ENCODE assay signal across 13 mouse cellular contexts in the genomic region with DNA sequence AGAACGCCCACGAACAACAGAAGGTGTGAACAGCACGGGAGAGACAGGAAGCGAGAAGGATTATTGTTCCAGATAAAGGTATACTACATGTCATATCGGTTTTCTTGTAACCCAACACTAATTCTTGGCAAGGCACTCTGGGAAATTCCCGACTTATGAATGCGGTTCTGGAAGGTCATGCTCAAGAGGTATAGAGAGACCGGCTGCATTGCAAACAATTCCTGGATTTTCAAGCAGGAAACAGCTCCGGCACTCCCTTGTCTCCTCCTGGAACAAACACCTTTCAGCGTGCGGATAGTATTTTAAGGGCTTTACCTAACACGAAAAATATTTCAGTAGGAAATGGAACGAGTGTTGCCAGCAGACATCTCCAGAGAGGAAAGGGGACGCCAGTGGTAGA.
DNase-seq lines count a peak whose midpoint lies in the region; ATAC-seq and TF ChIP-seq lines count a peak whose summit lies in the region.
"Had no signal": no experiment of that assay in that cellular context is flagged by ENCODE, and none has a peak within 500 bp of the region (broad histone marks: within the 10 kb centered on the region; RNA-seq: fewer than 3 reads in every experiment).

No protein-coding gene starts in this region.

- no peak overlapping the region for H3K4me2 ChIP-seq in limb, embryonic 12.5 days
- H3K4me2 ChIP-seq in heart, postnatal 0 days (ENCODE audit: low read depth, low read length) = peak overlapping the region; percentile 40
- H3K4me2 ChIP-seq: embryonic facial prominence, embryonic 12.5 days had no signal

- no peak overlapping the region for H3K9ac ChIP-seq in limb, embryonic 12.5 days (replicated peaks)
- no peak overlapping the region for H3K9ac ChIP-seq in heart, postnatal 0 days (replicated peaks; ENCODE audit: low read depth, low read length)
- H3K9ac ChIP-seq: embryonic facial prominence, embryonic 12.5 days had no signal

- 0 out of 2 replicates have a peak overlapping the region, but pooled peaks have one; percentile 9 for H3K27ac ChIP-seq in limb, embryonic 12.5 days
- no peak overlapping the region; the same call in 1 of the 2 replicates for H3K27ac ChIP-seq in limb, embryonic 10.5 days
- peak overlapping the region; percentile 72 for H3K27ac ChIP-seq in heart, postnatal 0 days (ENCODE audit: low read depth)

- H3K4me3 ChIP-seq in limb, embryonic 12.5 days (replicated peaks) = no peak overlapping the region
- no peak overlapping the region for H3K4me3 ChIP-seq in limb, embryonic 10.5 days
- no peak overlapping the region for H3K4me3 ChIP-seq in heart, postnatal 0 days (ENCODE audit: low read depth, low read length)
- H3K4me3 ChIP-seq: embryonic facial prominence, embryonic 12.5 days had no signal

- no peak for ATAC-seq in limb, embryonic 12.5 days (ENCODE audit: insufficient number of reproducible peaks, insufficient read depth, low FRiP score, low TSS enrichment, low read depth)
- ATAC-seq in heart, postnatal 0 days (ENCODE audit: insufficient read depth, low read depth) = peak; percentile 78
- ATAC-seq: CD4-positive, CD25-positive, alpha-beta regulatory T cell, adult 4 months; forebrain, embryonic 16.5 days; Patski had no signal

- DNase-seq in limb, embryonic 10.5 days (ENCODE audit: low spot score) = no peak
- peak; percentile 79 for DNase-seq in heart, postnatal 0 days (ENCODE audit: low spot score)
- peak; percentile 26 to 56 for DNase-seq in lung, adult 18-20 months
- DNase-seq in thymus, postnatal 14 days = no peak
- no peak for DNase-seq in adrenal gland, postnatal 4 days (ENCODE audit: low spot score in 2 of 2)
- no peak for DNase-seq in frontal cortex, adult 2 months (ENCODE audit: extremely low spot score in 1 of 2, low spot score in 1 of 2)
- DNase-seq: adrenal gland, postnatal 10 days; left cerebral cortex, postnatal 4 days had no signal

- TF ChIP-seq EP300 in heart, postnatal 0 days (IDR thresholded peaks at IDR 0.05; ENCODE audit: low read depth) = peak; percentile 85

- H3K27me3 ChIP-seq in limb, embryonic 12.5 days = no peaks in the 10 kb centered on the region
- H3K27me3 ChIP-seq in limb, embryonic 10.5 days (ENCODE audit: low read depth, poor library complexity, severe bottlenecking) = no peaks in the 10 kb centered on the region
- no peaks in the 10 kb centered on the region for H3K27me3 ChIP-seq in heart, postnatal 0 days (ENCODE audit: control insufficient read depth, insufficient read depth, low read length)
- H3K27me3 ChIP-seq: embryonic facial prominence, embryonic 12.5 days; Patski had no signal

- no peaks in the 10 kb centered on the region for H3K36me3 ChIP-seq in limb, embryonic 12.5 days
- H3K36me3 ChIP-seq in limb, embryonic 10.5 days = no peaks in the 10 kb centered on the region
- no peaks in the 10 kb centered on the region for H3K36me3 ChIP-seq in heart, postnatal 0 days (replicated peaks; ENCODE audit: control insufficient read depth, insufficient read depth, low read length)
- H3K36me3 ChIP-seq: embryonic facial prominence, embryonic 12.5 days had no signal

- TF ChIP-seq CTCF in heart, postnatal 0 days (IDR thresholded peaks at IDR 0.05; ENCODE audit: low read depth) = no peak

- 0 out of 2 replicates have a peak, but pooled peaks cover 4% of the 10 kb centered on the region for H3K9me3 ChIP-seq in limb, embryonic 12.5 days
- no peaks in the 10 kb centered on the region for H3K9me3 ChIP-seq in limb, embryonic 10.5 days (replicated peaks)
- no peaks in the 10 kb centered on the region for H3K9me3 ChIP-seq in heart, postnatal 0 days (replicated peaks; ENCODE audit: control insufficient read depth, low read length)
- H3K9me3 ChIP-seq: embryonic facial prominence, embryonic 12.5 days had no signal

- H3K4me1 ChIP-seq in limb, embryonic 12.5 days (replicated peaks) = peaks cover 4% of the 10 kb centered on the region
- peaks cover 24% of the 10 kb centered on the region for H3K4me1 ChIP-seq in limb, embryonic 10.5 days
- H3K4me1 ChIP-seq in heart, postnatal 0 days (ENCODE audit: control insufficient read depth, insufficient read depth) = peaks cover 12% of the 10 kb centered on the region; the same call in 1 of the 2 replicates

- 61% methylated on average over 14 of the region's 14 CpGs for WGBS in limb, embryonic 12.5 days
- WGBS in limb, embryonic 10.5 days = 87% methylated on average over 14 of the region's 14 CpGs
- 7% methylated on average over 14 of the region's 14 CpGs for WGBS in heart, postnatal 0 days

Comparison
In these comparisons a context has a peak if more than half of its experiments do, and no peak if none do; other contexts are left out.
1. DNase-seq: peak in heart, postnatal 0 days (single experiment) and lung, adult 18-20 months (2 of 2); none in limb, embryonic 10.5 days (single experiment), thymus, postnatal 14 days (single experiment), adrenal gland, postnatal 4 days (0 of 2) and frontal cortex, adult 2 months (0 of 2).